Mouse (Mus musculus) spleen, adult 18-20 months (tissue): ENCODE results near the gene Olfr11.

Source experiments
- DNase-seq, 2 experiments: peaks; one replicate each; pipeline ENCODE4 v3.0.0; 2022; ENCODE audit warnings: mixed read lengths in 2 of 2

The Olfr11 gene

DNA sequence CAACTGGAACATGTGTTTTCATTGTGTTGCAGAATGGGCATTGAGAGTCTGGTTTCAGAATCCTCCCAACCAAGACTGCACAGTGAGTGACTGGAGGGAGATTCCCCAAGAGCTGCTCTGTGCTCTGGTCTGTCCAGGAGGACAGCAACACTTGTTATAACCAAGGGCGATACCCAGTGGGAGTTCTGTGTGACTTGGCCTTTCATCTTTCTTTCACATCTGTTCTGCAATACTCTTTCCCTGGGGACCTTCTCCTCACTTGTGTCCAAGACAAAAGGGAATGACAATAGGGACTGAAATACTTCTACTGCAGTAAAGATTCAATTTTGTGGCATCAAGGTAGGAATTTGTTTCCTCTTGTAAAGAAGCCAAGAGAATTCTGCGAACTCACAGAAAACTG, at the start of gene Olfr11:
Gene Olfr11, minus strand, starts transcription at position 101 of the 400 bp plus-strand sequence.
- DNase-seq: no peak

DNA sequence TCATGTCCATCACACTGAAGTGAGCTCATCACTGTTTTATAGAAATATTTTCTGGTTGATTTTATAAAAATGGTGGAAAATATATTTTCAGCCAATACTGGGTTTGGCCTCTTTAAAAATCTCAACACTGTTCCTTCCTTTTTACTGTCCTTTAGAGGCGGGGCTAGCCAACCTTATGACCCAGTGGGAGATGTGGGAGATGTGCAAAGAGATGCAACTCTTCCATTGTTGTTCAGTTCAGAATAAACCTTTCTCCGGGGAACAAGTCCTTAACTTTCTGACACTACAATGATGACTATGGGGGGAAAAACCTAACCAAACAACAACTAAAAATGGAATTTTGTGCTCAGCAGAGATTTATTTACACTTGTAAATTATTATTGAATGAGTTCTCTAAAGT, 35.0 kb upstream of the Olfr11 start, which contains the start of gene Olfr1360:
Gene Olfr1360, minus strand, starts transcription at position 101 of the 400 bp plus-strand sequence.
- no peak for DNase-seq

DNA sequence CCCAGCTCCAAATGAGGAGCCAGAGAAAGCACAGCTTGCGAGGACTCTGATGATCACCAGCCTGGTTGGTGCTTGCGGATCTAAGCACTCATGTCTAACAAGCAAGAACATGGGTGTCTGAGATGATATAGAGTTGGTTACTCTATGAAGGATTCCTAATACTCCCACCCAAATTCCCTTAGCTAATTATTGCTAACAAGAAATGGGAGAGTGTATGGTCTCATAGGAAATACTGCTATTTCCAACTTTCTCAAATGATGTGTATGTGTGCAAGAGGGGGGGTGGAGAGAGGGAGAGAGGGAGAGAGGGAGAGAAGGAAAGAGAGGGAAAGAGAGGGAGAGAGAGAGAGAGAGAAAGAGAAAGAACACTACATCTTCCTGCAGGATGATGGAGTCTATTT, 21.0 kb upstream of the Olfr11 start, which contains the start of gene Olfr1361:
Gene Olfr1361, minus strand, starts transcription at position 101 of the 400 bp plus-strand sequence.
- no peak for DNase-seq

DNA sequence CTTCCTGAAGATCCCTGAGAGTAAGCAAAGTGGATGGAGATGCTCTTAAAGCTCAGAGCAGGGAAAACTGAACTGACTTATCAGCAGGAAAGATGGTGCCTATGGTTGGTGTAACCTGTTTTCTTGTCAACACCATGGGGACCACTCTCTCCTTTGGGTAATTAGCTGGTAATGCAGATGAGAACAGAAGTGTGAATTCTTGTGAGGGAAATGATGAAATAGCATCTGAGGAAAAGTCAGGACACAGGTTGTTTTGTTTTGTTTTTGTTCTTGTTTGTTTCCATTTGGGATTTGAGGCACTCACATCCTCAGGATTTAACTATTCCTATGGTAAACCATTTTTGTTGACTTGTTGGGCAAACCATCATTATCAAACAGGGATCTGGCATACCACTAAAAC, 28.4 kb downstream of the Olfr11 start, which contains the start of gene Olfr1362:
Gene Olfr1362, minus strand, starts transcription at position 101 of the 400 bp plus-strand sequence.
- DNase-seq: no peak

DNA sequence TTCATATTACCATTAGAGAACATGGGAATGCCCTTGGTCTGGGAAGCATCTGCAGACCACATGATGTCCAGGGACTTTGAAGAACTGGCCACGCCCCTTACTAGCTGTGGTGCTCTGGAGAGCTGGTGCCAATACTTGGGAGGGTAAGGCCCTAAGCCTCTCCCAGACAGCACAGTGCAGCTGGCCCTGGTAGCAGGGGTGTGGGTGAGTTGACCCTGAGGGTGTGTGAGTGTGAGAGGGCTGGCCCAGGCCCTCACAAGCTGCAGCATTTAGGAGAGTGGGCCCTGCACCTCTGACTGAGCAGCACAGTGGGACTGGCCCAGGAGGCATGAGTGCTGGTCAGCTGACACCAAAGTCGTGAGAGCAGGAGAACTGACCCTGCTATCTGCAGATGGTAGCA, 50.7 kb downstream of the Olfr11 start:
- no peak for DNase-seq
